Mouse (Mus musculus): Measurements from ENCODE around the gene Gas1. TPM values are rescaled to one million over a fixed set of nuclear protein-coding genes. Genes with fewer than 3 reads are reported as not detected.

The Gas1 gene
- polyA plus RNA-seq, 1 experiment from 2014 or later, result 19.3 TPM

- Histone ChIP-seq H3K9ac (no peak overlapping the region), H3K4me2 (no peak overlapping the region), H3K36me3 (no peaks in the 10 kb centered on the region), H3K4me3 (no peak overlapping the region), H3K4me1 (replicated peaks) (peaks cover 19% of the 10 kb centered on the region), H3K27me3 (peaks cover 17% of the 10 kb centered on the region), H3K9me3 (no peaks in the 10 kb centered on the region), H3K27ac (replicated peaks) (no peak overlapping the region)
- ATAC-seq (ENCODE audit: low read depth), result no peak
- WGBS, result 84% methylated on average over 5 of the region's 5 CpGs
Measured at GRCm38 (mm10) chr13:60134439-60134799, 42.7 kb downstream of the Gas1 start.

- H3K4me1 ChIP-seq (replicated peaks), result peaks cover 23% of the 10 kb centered on the region
- H3K4me3 ChIP-seq, result no peak overlapping the region
- H3K27me3 ChIP-seq, result peaks cover 17% of the 10 kb centered on the region
- ATAC-seq (ENCODE audit: low read depth), result peak; percentile 70
- H3K9ac ChIP-seq, result no peak overlapping the region
- H3K36me3 ChIP-seq, result no peaks in the 10 kb centered on the region
- H3K4me2 ChIP-seq, result no peak overlapping the region
- H3K9me3 ChIP-seq, result no peaks in the 10 kb centered on the region
- WGBS, result 12% methylated on average over 10 of the region's 10 CpGs
- 0 out of 2 replicates have a peak overlapping the region, but pooled peaks have one; percentile 10 for H3K27ac ChIP-seq (replicated peaks)
Measured at GRCm38 (mm10) chr13:60133716-60134438, 43.3 kb downstream of the Gas1 start.

GRCm38 (mm10) chr13:60131771-60132170 lies 45.4 kb downstream of the Gas1 start:
- no peak for ATAC-seq (ENCODE audit: low read depth)
- Histone ChIP-seq H3K4me1 (replicated peaks) (peaks cover 30% of the 10 kb centered on the region), H3K9me3 (no peaks in the 10 kb centered on the region), H3K36me3 (no peaks in the 10 kb centered on the region), H3K4me3 (no peak overlapping the region), H3K27ac (replicated peaks) (no peak overlapping the region), H3K27me3 (peaks cover 25% of the 10 kb centered on the region), H3K4me2 (no peak overlapping the region), H3K9ac (no peak overlapping the region)
- 49% methylated on average over 13 of the region's 13 CpGs for WGBS

GRCm38 (mm10) chr13:60129541-60129940 lies 47.6 kb downstream of the Gas1 start:
- no peak overlapping the region for H3K4me2 ChIP-seq
- H3K36me3 ChIP-seq, result no peaks in the 10 kb centered on the region
- no peaks in the 10 kb centered on the region for H3K9me3 ChIP-seq
- H3K9ac ChIP-seq, result no peak overlapping the region
- peaks cover 50% of the 10 kb centered on the region for H3K4me1 ChIP-seq (replicated peaks)
- no peak overlapping the region for H3K4me3 ChIP-seq
- WGBS, result 47% methylated on average over 9 of the region's 9 CpGs
- H3K27ac ChIP-seq (replicated peaks), result no peak overlapping the region
- peaks cover 16% of the 10 kb centered on the region for H3K27me3 ChIP-seq
- no peak for ATAC-seq (ENCODE audit: low read depth)

GRCm38 (mm10) chr13:60126338-60126737 lies 50.8 kb downstream of the Gas1 start:
- Histone ChIP-seq H3K4me3 (peak overlapping the region; percentile 24), H3K4me1 (replicated peaks) (peaks cover 59% of the 10 kb centered on the region)

GRCm38 (mm10) chr13:60125501-60126305 lies 51.5 kb downstream of the Gas1 start:
- Histone ChIP-seq H3K9me3 (no peaks in the 10 kb centered on the region), H3K9ac (peak overlapping the region; percentile 59), H3K4me2 (peak overlapping the region; percentile 54), H3K27me3 (peaks cover 20% of the 10 kb centered on the region), H3K36me3 (no peaks in the 10 kb centered on the region), H3K4me3 (peak overlapping the region; percentile 24), H3K27ac (replicated peaks) (peak overlapping the region; percentile 76), H3K4me1 (replicated peaks) (peaks cover 59% of the 10 kb centered on the region)
- ATAC-seq (ENCODE audit: low read depth), result peak; percentile 59; the same call in 1 of the 2 replicates
- WGBS, result 4% methylated on average over 13 of the region's 13 CpGs

More at GRCm38 (mm10) chr13:60126338-60126737, 50.8 kb downstream of the Gas1 start:
- WGBS, result 24% methylated on average over 19 of the region's 19 CpGs
- Histone ChIP-seq H3K9me3 (no peaks in the 10 kb centered on the region), H3K9ac (peak overlapping the region; percentile 59; the same call in 1 of the 2 replicates), H3K36me3 (no peaks in the 10 kb centered on the region), H3K27me3 (peaks cover 20% of the 10 kb centered on the region), H3K4me2 (peak overlapping the region; percentile 54), H3K27ac (replicated peaks) (peak overlapping the region; percentile 76)
- ATAC-seq (ENCODE audit: low read depth), result no peak

GRCm38 (mm10) chr13:60125020-60125419 lies 52.1 kb downstream of the Gas1 start:
- Histone ChIP-seq H3K4me3 (no peak overlapping the region), H3K4me2 (no peak overlapping the region), H3K27me3 (peaks cover 20% of the 10 kb centered on the region), H3K36me3 (no peaks in the 10 kb centered on the region), H3K9ac (no peak overlapping the region), H3K27ac (replicated peaks) (no peak overlapping the region), H3K9me3 (no peaks in the 10 kb centered on the region), H3K4me1 (replicated peaks) (peaks cover 59% of the 10 kb centered on the region)
- no peak for ATAC-seq (ENCODE audit: low read depth)
- 4% methylated on average over 3 of the region's 3 CpGs for WGBS

GRCm38 (mm10) chr13:60124456-60124855 lies 52.7 kb downstream of the Gas1 start:
- ATAC-seq (ENCODE audit: low read depth), result no peak
- 14% methylated on average over 7 of the region's 7 CpGs for WGBS

More at GRCm38 (mm10) chr13:60124456-60124855, 52.7 kb downstream of the Gas1 start:
- Histone ChIP-seq H3K9ac (no peak overlapping the region), H3K4me1 (replicated peaks) (peaks cover 54% of the 10 kb centered on the region), H3K4me2 (no peak overlapping the region), H3K27me3 (peaks cover 20% of the 10 kb centered on the region), H3K36me3 (no peaks in the 10 kb centered on the region), H3K27ac (replicated peaks) (no peak overlapping the region), H3K9me3 (no peaks in the 10 kb centered on the region), H3K4me3 (no peak overlapping the region)

Data from neural tube, embryonic 13.5 days (tissue).